Mouse (Mus musculus): ENCODE measurements around the gene Zscan20. TPM values are rescaled to one million over a fixed set of nuclear protein-coding genes. Genes with fewer than 3 reads are reported as not detected.

Zscan20 gene
- total and polyA plus RNA-seq, 2 experiments from 2014 or later: 1.4 to 6.5 TPM

DNA sequence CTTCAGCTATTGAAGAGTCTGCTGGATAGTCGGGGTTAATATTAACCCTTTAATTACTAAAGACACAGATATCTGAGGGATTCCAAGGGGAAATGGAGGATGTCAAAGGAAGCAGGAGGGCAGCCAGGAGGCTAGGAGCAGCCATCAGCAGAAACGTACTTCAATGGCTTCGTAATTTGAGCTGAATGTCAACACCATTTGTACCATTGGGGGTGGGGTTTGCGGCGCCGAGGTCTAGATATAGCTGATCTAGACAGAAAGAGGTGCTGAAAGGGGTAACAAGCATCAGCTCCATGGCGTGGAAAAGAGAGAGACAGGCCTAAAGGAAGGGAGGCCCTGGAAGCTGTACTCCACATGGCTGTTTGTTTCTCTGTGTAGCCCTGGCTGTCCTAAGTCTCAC lies 36.9 kb upstream of the Zscan20 start:
- 56% methylated on average over 7 of the region's 7 CpGs for WGBS
- no peak overlapping the region for H3K4me2 ChIP-seq (ENCODE audit: low read depth)
- no peak for TF ChIP-seq CTCF (IDR thresholded peaks at IDR 0.05; ENCODE audit: low read depth)
- H3K4me1 ChIP-seq (ENCODE audit: insufficient read depth): no peaks in the 10 kb centered on the region
- no peaks in the 10 kb centered on the region for H3K36me3 ChIP-seq (ENCODE audit: insufficient read depth)
- no peak overlapping the region for H3K9ac ChIP-seq
- H3K27me3 ChIP-seq (ENCODE audit: insufficient read depth, low read length): no peaks in the 10 kb centered on the region
- H3K9me3 ChIP-seq (ENCODE audit: low read length): no peaks in the 10 kb centered on the region
- DNase-seq (no peak), ATAC-seq (no peak)
- no peak overlapping the region for H3K27ac ChIP-seq (ENCODE audit: low read depth, low read length)
- no peak overlapping the region for H3K4me3 ChIP-seq (ENCODE audit: low read depth, low read length)

DNA sequence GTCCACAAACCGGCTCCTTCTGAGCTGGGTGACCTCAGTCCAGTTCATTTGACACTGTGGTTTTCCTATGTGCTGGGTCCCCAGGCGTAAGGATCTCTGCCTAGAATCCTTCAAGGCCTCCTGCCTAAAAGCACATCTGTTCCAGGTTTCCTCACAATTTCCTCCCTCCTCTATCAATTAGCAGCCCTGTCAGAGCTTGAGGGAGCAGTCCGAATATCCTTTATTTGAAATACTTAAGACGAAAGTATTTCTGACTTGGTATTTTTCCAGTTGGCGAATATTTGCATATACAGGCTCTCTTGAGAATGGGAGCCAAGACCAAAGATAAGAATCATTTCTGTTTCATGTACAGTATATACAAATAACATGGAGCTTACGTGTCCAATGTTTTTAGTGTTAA lies 36.0 kb upstream of the Zscan20 start:
- Histone ChIP-seq H3K36me3 (ENCODE audit: insufficient read depth) (no peaks in the 10 kb centered on the region), H3K4me3 (ENCODE audit: low read depth, low read length) (no peak overlapping the region), H3K9ac (no peak overlapping the region), H3K27me3 (ENCODE audit: insufficient read depth, low read length) (no peaks in the 10 kb centered on the region), H3K27ac (ENCODE audit: low read depth, low read length) (no peak overlapping the region), H3K9me3 (ENCODE audit: low read length) (no peaks in the 10 kb centered on the region), H3K4me2 (ENCODE audit: low read depth) (no peak overlapping the region), H3K4me1 (ENCODE audit: insufficient read depth) (no peaks in the 10 kb centered on the region)
- 75% methylated on average over 6 of the region's 6 CpGs for WGBS
- ATAC-seq (no peak), DNase-seq (no peak)
- TF ChIP-seq CTCF (IDR thresholded peaks at IDR 0.05; ENCODE audit: low read depth): no peak

DNA sequence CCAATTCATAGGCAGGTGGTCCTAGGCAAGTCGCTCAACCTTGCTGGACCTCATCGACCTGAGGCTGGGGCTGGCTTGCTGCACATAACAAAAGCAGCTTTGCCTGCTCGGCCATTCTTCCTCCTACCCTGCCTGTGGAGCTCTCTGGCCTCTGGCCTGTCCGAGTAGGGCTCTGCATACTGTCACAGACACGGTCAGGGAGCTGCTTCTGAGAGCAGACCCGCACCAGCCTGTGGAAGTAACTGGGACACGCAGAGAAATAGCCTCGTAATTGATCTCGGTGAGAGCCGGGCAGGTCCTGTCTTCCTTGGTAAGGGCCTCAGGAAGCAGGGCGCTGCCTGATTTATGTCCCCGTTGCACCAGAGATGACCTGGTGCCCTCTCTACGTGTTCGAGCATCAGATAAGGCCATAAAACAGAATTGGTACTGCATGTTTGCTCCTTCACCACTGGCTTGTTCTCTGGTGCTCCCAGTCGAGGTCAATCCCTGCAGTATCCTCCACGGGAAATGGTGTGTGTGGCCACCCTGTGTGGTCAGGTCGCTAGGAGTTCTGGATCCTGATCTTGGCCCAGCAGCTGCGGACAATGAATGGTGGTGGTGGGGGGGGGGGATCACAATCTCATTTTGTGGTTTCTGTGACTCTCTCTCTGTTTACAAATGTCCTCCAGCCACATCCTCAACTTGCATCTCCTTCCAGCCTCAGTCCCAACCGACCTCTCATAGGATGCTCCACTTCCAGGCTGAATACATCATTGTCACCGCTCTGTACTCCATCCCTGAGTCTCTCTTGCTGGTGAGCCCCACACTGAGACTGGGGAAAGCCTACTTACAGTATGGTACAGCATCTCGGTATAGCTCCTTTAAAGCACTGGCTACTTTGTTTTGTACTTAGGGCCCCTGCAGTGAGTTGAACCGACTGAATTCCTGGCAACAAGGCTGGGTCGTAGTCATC lies 32.1 kb upstream of the Zscan20 start:
- WGBS: 66% methylated on average over 23 of the region's 23 CpGs
- Histone ChIP-seq H3K9ac (no peak overlapping the region), H3K9me3 (ENCODE audit: low read length) (no peaks in the 10 kb centered on the region), H3K27ac (ENCODE audit: low read depth, low read length) (no peak overlapping the region), H3K4me2 (ENCODE audit: low read depth) (no peak overlapping the region), H3K4me3 (ENCODE audit: low read depth, low read length) (no peak overlapping the region), H3K4me1 (ENCODE audit: insufficient read depth) (no peaks in the 10 kb centered on the region), H3K36me3 (ENCODE audit: insufficient read depth) (no peaks in the 10 kb centered on the region), H3K27me3 (ENCODE audit: insufficient read depth, low read length) (no peaks in the 10 kb centered on the region)
- DNase-seq (no peak), ATAC-seq (no peak)
- TF ChIP-seq CTCF (IDR thresholded peaks at IDR 0.05; ENCODE audit: low read depth): no peak

- H3K9me3 ChIP-seq (ENCODE audit: low read length): no peaks in the 10 kb centered on the region
- no peak overlapping the region for H3K4me3 ChIP-seq (ENCODE audit: low read depth, low read length)
- TF ChIP-seq CTCF (IDR thresholded peaks at IDR 0.05; ENCODE audit: low read depth): no peak
- no peak overlapping the region for H3K27ac ChIP-seq (ENCODE audit: low read depth, low read length)
- no peak overlapping the region for H3K9ac ChIP-seq
- no peaks in the 10 kb centered on the region for H3K36me3 ChIP-seq (ENCODE audit: insufficient read depth)
- no peak overlapping the region for H3K4me2 ChIP-seq (ENCODE audit: low read depth)
- no peak for DNase-seq
- 80% methylated on average over 18 of the region's 18 CpGs for WGBS
- ATAC-seq: no peak
- no peaks in the 10 kb centered on the region for H3K4me1 ChIP-seq (ENCODE audit: insufficient read depth)
- H3K27me3 ChIP-seq (ENCODE audit: insufficient read depth, low read length): no peaks in the 10 kb centered on the region
Observed at GRCm38 (mm10) chr4:128638265-128638923, 28.5 kb upstream of the Zscan20 start.

GRCm38 (mm10) chr4:128637250-128637649 lies 27.4 kb upstream of the Zscan20 start:
- no peaks in the 10 kb centered on the region for H3K4me1 ChIP-seq (ENCODE audit: insufficient read depth)
- DNase-seq: no peak
- no peak overlapping the region for H3K9ac ChIP-seq
- H3K4me3 ChIP-seq (ENCODE audit: low read depth, low read length): no peak overlapping the region
- H3K27me3 ChIP-seq (ENCODE audit: insufficient read depth, low read length): no peaks in the 10 kb centered on the region
- no peaks in the 10 kb centered on the region for H3K9me3 ChIP-seq (ENCODE audit: low read length)
- H3K4me2 ChIP-seq (ENCODE audit: low read depth): no peak overlapping the region
- no peaks in the 10 kb centered on the region for H3K36me3 ChIP-seq (ENCODE audit: insufficient read depth)
- WGBS: 67% methylated on average over 11 of the region's 11 CpGs
- no peak overlapping the region for H3K27ac ChIP-seq (ENCODE audit: low read depth, low read length)
- no peak for TF ChIP-seq CTCF (IDR thresholded peaks at IDR 0.05; ENCODE audit: low read depth)
- ATAC-seq: no peak

DNA sequence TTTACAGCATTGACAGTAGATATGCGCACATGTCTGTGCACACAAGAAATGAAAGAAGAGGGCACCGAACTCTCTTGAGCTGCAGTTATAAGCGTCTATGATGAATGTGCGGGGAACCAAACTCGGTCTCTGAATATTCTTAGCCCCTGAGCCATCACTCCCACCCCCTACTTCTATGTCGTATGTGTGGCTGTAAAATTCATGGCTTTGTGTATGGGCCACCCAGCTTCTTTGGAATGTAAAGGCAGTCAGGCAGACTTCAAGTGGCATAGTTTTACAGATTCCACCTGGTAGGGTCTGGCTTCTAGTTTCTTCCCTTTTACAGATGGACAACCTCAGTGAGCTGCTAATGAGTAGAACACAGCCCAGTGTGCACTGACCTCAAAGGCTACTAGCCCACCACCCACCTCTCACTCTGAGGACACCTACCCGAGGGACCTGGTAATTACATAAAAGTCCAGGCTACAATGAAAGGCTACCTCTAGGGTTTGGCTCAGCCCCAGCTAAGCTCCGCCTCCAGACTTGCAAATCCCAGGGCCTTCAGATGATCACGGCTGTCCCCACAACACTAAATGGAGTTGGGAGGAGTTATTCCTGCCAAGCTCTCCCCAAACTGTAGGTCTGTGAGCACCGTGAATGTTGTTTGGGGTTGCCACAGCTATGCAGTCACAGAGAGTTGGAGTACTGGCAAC lies 26.1 kb upstream of the Zscan20 start:
- no peak for DNase-seq
- WGBS: 56% methylated on average over 10 of the region's 10 CpGs
- Histone ChIP-seq H3K27me3 (ENCODE audit: insufficient read depth, low read length) (no peaks in the 10 kb centered on the region), H3K4me2 (ENCODE audit: low read depth) (no peak overlapping the region), H3K4me3 (ENCODE audit: low read depth, low read length) (no peak overlapping the region), H3K27ac (ENCODE audit: low read depth, low read length) (no peak overlapping the region), H3K9ac (no peak overlapping the region), H3K36me3 (ENCODE audit: insufficient read depth) (no peaks in the 10 kb centered on the region), H3K9me3 (ENCODE audit: low read length) (no peaks in the 10 kb centered on the region), H3K4me1 (ENCODE audit: insufficient read depth) (no peaks in the 10 kb centered on the region)
- ATAC-seq: no peak
- no peak for TF ChIP-seq CTCF (IDR thresholded peaks at IDR 0.05; ENCODE audit: low read depth)
